Mouse (Mus musculus) midbrain, postnatal 0 days (tissue): ENCODE results near the gene Lims1. TPM values are rescaled to one million over a fixed set of nuclear protein-coding genes. Genes with fewer than 3 reads are reported as not detected.

Source experiments
- ATAC-seq: fragments of 200-750 bp; cut with Nextera tagmentation; 2 replicates; pipeline ENCODE4 v1.8.0; 2017; ENCODE audit warnings: moderate number of reproducible peaks, mild to moderate bottlenecking, moderate TSS enrichment, moderate library complexity; ENCODE audit not compliant: low FRiP score
- DNase-seq: peaks from one replicate; pipeline ENCODE4 v3.0.0-alpha.2; 2015; ENCODE audit warnings: low spot score
- H3K27ac ChIP-seq: fragments of 300-500 bp; sonication (generic); 2 replicates; pipeline ENCODE4 v1.5.1; 2014; ENCODE audit warnings: low read depth, mild to moderate bottlenecking, low read length, mixed read lengths
- H3K27me3 ChIP-seq: fragments of 300-500 bp; sonication (generic); 2 replicates; pipeline ENCODE4 v1.6.1; 2014; ENCODE audit warnings: low read length, control low read depth, mixed read lengths; ENCODE audit not compliant: insufficient read depth
- H3K36me3 ChIP-seq: fragments of 300-500 bp; sonication (generic); 2 replicates; pipeline ENCODE4 v1.6.1; 2014; ENCODE audit warnings: low read length, control low read depth, mixed read lengths; ENCODE audit not compliant: insufficient read depth
- H3K4me1 ChIP-seq: fragments of 300-500 bp; sonication (generic); 2 replicates; pipeline ENCODE4 v1.6.1; 2014; ENCODE audit warnings: mild to moderate bottlenecking, control low read depth, antibody characterized with exemption, low read length, mixed read lengths; ENCODE audit not compliant: insufficient read depth
- H3K4me2 ChIP-seq: fragments of 300-500 bp; sonication (generic); 2 replicates; pipeline ENCODE4 v1.6.1; 2014; ENCODE audit warnings: low read depth, mild to moderate bottlenecking, low read length, mixed read lengths; ENCODE audit not compliant: poor library complexity, severe bottlenecking
- H3K4me3 ChIP-seq: fragments of 300-500 bp; sonication (generic); 2 replicates; pipeline ENCODE4 v1.5.1; 2014; ENCODE audit warnings: low read depth, mild to moderate bottlenecking, low read length, moderate library complexity
- H3K9ac ChIP-seq: fragments of 300-500 bp; sonication (generic); replicated peaks from 2 replicates; pipeline ENCODE4 v1.6.1; 2014; ENCODE audit warnings: mild to moderate bottlenecking, low read length, moderate library complexity, mixed read lengths; ENCODE audit not compliant: poor library complexity, severe bottlenecking
- H3K9me3 ChIP-seq: fragments of 300-500 bp; sonication (generic); 2 replicates; pipeline ENCODE4 v1.6.1; 2016; ENCODE audit warnings: low read length, control low read depth
- CTCF ChIP-seq: IDR thresholded peaks from 2 replicates; pipeline ENCODE4 v1.5.1; 2016; ENCODE audit warnings: antibody characterized with exemption, mild to moderate bottlenecking
- WGBS: fragments of 180-500 bp; shearing (Covaris S2); extraction: QIAGEN DNeasy Blood & Tissue Kit; methylation state at CpG from one replicate; pipeline ENCODE4 v1.1.7; 2014; 5-methylcytosine and 5-hydroxymethylcytosine counted together
- polyA plus RNA-seq: library from polyadenylated mRNA; unstranded; fragments of >200 nt; fragmentation: Nextera tagmentation; extraction: Ambion mirVana; gene quantifications from 2 replicates; pipeline ENCODE4 v1.2.1, GENCODE M21; 2015
- total RNA-seq: library from RNA; depleted of rRNA; stranded (reverse); fragments of >200 nt; gene quantifications from 2 replicates; pipeline ENCODE4 v1.2.3, GENCODE M21; 2014

The Lims1 gene
- total and polyA plus RNA-seq, 2 experiments from 2014 or later, result 32.3 to 44.0 TPM

DNA sequence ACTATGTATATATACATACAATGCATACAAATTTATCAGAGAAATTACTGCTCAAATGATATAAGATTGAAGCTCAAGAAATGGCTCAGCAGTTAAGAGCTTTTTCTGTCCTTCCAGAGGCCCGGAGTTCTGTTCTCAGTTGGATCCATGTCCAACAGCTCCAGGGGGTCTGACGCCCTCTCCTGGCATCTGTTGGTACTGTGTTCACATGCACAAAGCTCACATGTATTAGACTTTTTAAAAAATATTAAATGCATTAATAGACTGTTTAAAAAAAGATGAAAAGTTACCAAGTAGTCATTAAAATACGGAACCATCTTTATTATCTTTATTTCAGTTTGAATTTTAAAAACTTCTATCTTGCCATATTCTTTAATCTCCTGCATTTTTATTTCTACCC, 65.4 kb downstream of the Lims1 start:
- ATAC-seq (no peak), DNase-seq (no peak)
- H3K27ac ChIP-seq, result no peak overlapping the region
- H3K4me2 ChIP-seq, result no peak overlapping the region
- H3K4me1 ChIP-seq, result 0 out of 2 replicates have a peak, but pooled peaks cover 2% of the 10 kb centered on the region
- no peak overlapping the region for H3K4me3 ChIP-seq
- no peaks in the 10 kb centered on the region for H3K36me3 ChIP-seq
- no peak overlapping the region for H3K9ac ChIP-seq
- TF ChIP-seq CTCF, result no peak
- WGBS, result 83% methylated on average over 3 of the region's 3 CpGs
- no peaks in the 10 kb centered on the region for H3K27me3 ChIP-seq
- no peaks in the 10 kb centered on the region for H3K9me3 ChIP-seq

DNA sequence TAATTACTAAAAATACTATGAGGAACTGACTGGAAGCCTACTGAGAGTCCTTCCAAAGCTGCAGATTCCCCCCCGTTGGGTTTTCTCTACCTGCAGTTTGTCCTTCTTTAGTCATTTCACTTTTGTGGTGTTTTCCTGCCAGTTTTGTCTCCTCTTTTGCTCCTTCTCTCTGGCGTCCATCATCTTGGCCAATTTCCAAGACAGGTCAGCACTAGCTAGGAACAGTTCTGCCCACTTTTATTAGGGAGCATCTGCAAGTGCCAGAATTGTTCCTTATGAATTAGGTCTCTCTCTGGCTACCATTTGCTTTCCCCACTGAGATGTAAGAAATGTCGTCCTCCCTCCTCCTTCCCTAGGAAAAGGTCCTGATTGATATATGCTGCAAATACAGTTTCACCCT, 65.9 kb downstream of the Lims1 start:
- WGBS, result 80% methylated on average over 3 of the region's 3 CpGs

DNA sequence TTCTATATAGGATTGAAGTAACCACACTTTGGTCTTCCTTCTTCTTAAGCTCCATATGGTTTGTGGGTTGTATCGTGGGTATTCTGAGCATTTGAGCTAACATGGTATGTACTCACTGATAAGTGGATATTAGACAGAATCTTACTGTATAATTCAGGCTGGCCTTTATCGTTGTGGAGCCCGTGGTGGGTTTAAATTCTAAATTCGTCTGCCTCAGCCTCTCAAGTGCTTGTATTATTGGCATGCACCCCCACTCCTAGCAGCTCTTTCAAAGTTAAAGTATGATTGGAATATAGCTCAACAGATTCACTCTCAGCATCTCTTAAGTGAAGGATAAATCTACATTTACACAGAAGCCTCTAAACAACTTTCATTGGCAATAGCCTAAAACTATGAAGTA, 69.2 kb downstream of the Lims1 start:
- H3K4me1 ChIP-seq, result no peaks in the 10 kb centered on the region
- H3K9me3 ChIP-seq, result no peaks in the 10 kb centered on the region
- H3K27me3 ChIP-seq, result no peaks in the 10 kb centered on the region
- ATAC-seq (no peak), DNase-seq (no peak)
- 84% methylated on average over 4 of the region's 4 CpGs for WGBS
- no peak overlapping the region for H3K4me3 ChIP-seq
- H3K27ac ChIP-seq, result no peak overlapping the region
- no peak for TF ChIP-seq CTCF
- H3K4me2 ChIP-seq, result no peak overlapping the region
- H3K36me3 ChIP-seq, result no peaks in the 10 kb centered on the region
- no peak overlapping the region for H3K9ac ChIP-seq

More for the DNA sequence above, 65.9 kb downstream of the Lims1 start:
- DNase-seq (no peak), ATAC-seq (no peak)
- Histone ChIP-seq H3K9ac (no peak overlapping the region), H3K27ac (no peak overlapping the region), H3K36me3 (no peaks in the 10 kb centered on the region), H3K4me1 (no peaks in the 10 kb centered on the region), H3K27me3 (no peaks in the 10 kb centered on the region), H3K4me3 (no peak overlapping the region), H3K9me3 (no peaks in the 10 kb centered on the region), H3K4me2 (no peak overlapping the region)
- TF ChIP-seq CTCF, result no peak

DNA sequence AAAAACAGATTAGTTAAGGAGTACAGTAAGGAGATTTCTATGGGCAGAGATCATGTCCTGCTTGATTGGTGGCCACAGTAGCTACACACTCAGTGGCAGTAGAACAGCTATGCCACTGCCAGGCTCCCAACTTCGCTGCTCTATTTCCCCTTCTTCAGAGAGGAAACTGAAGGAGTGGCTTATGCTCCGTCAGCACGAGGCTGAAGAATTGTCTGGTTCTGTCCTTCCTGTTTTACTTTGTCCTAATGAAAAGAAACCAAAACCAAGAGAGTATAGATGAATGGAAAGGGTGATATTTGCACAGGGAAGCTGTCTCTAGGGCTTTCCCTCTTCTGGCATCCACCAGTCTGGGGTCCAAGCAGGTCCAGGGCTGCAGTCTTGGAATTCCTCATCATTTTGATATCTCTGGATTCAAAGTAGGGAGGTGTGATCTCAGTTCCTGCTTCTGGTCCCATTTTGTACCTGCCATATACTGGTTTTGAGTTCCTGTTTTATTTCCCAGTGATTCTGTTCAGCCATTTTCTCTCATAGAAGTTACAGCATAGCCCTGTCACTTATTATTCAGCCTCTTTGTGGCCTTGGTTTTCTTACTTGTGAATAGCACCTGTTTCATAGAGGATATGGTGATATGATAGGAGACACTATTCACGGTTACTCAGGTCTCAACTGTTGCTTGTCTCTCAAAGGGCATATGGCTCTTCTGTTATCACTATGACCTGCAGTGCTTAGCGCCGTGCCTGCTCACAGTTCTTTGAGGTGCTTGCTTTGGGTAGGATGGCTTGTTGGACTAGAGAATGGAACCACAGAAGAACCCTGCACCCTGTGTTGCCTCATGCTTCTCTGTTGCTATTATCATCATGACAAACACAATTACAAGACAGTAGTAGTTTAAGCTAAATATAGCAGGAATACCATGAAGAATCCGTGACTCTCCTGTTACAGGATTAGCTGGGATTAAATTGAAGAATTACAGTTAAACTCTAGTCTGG, 70.1 kb downstream of the Lims1 start:
- no peak overlapping the region for H3K4me3 ChIP-seq
- no peaks in the 10 kb centered on the region for H3K4me1 ChIP-seq
- no peak for DNase-seq
- H3K4me2 ChIP-seq, result no peak overlapping the region
- H3K9ac ChIP-seq, result no peak overlapping the region
- H3K9me3 ChIP-seq, result no peaks in the 10 kb centered on the region
- WGBS, result 83% methylated on average over 7 of the region's 7 CpGs
- H3K27me3 ChIP-seq, result no peaks in the 10 kb centered on the region
- no peak overlapping the region for H3K27ac ChIP-seq
- no peak for ATAC-seq
- TF ChIP-seq CTCF, result no peak
- H3K36me3 ChIP-seq, result no peaks in the 10 kb centered on the region

DNA sequence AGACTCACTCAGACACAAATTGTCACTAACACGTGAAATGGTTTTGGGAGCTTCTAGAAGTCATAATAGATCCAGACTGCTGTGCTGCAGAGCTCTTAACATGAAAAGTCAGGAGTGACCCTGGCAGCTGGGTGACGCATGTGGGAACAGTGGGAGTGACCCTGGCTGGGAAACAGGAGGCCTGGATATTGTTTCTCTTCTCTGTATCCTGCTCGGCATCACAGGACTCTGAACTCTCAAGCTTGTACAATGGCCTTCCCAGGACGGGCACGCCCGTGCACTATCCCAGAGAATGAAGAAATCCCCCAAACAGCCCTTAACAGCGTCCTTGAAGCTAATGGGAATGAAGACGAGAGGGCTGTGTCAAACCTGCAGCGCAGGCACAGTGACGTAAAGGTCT, 70.9 kb downstream of the Lims1 start:
- DNase-seq, result no peak
- no peak overlapping the region for H3K27ac ChIP-seq
- no peaks in the 10 kb centered on the region for H3K9me3 ChIP-seq
- H3K4me1 ChIP-seq, result no peaks in the 10 kb centered on the region
- no peak for TF ChIP-seq CTCF
- peaks cover under 1% of the 10 kb centered on the region; the same call in 1 of the 2 replicates for H3K36me3 ChIP-seq
- no peak overlapping the region for H3K4me3 ChIP-seq
- H3K27me3 ChIP-seq, result no peaks in the 10 kb centered on the region
- 62% methylated on average over 10 of the region's 10 CpGs for WGBS
- no peak for ATAC-seq
- H3K4me2 ChIP-seq, result no peak overlapping the region
- no peak overlapping the region for H3K9ac ChIP-seq

DNA sequence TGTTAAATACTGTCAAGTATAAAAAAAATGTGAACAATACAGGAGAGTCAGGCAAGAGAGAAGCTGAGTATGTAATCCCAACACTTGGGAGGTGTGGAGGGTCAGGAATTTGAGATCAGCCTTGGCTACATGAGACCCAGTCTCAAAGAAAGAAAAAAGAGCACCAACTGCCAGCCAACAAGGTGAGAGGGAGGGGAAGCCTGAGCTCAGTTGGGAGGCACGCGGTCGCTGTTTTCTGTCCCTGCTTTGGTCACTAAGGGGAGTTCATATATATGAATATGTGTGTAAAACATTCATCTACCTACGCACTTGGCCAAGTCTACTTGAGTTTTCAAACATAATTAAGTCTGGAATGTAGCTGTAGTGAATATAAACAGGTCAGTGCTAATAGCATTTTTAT, 72.0 kb downstream of the Lims1 start:
- no peaks in the 10 kb centered on the region for H3K9me3 ChIP-seq

More for the DNA sequence above, 72.0 kb downstream of the Lims1 start:
- Histone ChIP-seq H3K4me1 (no peaks in the 10 kb centered on the region), H3K4me3 (no peak overlapping the region), H3K27ac (no peak overlapping the region), H3K4me2 (no peak overlapping the region), H3K27me3 (no peaks in the 10 kb centered on the region), H3K36me3 (peaks cover 3% of the 10 kb centered on the region; the same call in 1 of the 2 replicates), H3K9ac (no peak overlapping the region)
- ATAC-seq, result no peak
- DNase-seq, result no peak
- 94% methylated on average over 4 of the region's 4 CpGs for WGBS
- no peak for TF ChIP-seq CTCF
